Mouse (Mus musculus) adrenal gland, postnatal 36 days (tissue): Measurements from ENCODE around the gene Gramd1b. TPM values are rescaled to one million over a fixed set of nuclear protein-coding genes. Genes with fewer than 3 reads are reported as not detected.

Source experiments
- DNase-seq, 2 experiments: peaks; one replicate each; pipeline ENCODE4 v3.0.0; 2021; ENCODE audit warnings: mixed read lengths in 1 of 2
- total RNA-seq, 2 experiments: library from RNA; stranded (reverse); gene quantifications; 2 replicates each; pipeline ENCODE4 v1.2.3; 2021

Gramd1b gene
- total RNA-seq, 2 experiments from 2014 or later, result 613 to 822 TPM

DNA sequence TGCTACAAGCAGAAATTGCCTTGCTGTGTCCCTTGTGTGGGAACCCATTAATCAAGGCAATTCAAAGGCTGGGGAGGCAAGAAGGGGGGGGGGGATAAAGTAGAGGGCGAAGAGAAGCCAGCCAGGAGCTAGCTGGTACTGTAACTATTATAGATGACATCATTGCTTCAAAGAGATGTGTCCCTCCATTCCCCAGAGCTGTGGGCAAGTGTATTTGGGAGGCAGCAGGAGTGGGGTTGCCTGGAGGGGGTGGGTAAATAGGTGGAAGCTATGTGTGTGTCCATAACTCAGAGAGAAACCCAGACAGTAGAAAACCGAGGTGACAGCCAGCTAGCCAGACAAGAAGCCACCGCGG is 262.5 kb downstream of the Gramd1b start:
- DNase-seq, result no peak

DNA sequence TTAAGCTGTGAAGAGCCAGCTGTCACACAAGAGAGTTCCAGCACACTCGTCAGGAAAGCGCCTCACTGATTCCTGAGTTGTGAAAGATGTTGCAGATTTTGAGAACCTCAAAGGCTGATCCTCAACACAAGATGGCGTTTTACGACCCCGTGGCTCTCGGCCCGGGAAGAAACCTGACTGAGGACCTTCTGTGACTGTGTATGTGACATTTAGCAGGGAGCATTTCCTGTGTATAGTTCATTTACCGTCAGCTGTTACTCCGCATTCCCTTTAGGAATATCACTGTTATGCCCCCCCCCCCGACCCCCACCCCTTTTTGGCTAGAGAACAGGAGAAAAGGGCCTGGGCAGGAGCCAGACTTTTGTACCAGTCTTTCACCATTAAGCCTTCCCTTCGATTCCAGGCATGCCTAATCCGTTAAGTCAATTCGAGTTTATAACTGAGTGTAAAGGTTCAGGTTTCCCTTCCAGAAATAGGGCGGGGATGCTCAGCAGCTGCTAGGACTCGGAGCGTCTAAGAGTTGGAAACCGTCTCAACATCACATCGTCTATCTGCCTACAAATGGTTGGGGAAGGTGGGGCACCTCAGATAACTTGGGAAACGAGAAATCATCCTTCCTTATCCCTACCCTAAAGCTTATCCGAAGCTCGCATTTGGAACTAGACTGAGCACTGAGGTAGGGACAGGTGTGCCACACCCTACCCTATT is 263.0 kb downstream of the Gramd1b start:
- no peak for DNase-seq

DNA sequence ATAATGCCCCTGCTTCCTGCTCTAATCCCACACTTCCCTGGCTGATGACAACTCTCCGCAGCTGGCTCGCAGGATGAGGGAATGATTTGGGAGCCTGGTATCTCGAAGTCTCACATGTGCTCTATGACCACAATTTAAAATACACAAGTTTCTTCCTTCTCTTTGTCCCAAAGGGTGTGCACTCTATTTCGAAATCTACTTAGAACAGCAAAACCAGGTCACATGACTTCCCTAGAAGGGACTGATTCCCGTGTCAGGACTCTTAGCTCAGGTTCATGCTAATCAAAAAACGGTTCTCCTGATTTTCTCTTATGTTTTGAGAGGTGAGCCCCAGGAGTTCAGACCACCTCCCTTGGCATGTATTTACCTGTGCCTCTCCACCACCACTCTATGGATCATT is 267.3 kb downstream of the Gramd1b start:
- DNase-seq, result no peak

DNA sequence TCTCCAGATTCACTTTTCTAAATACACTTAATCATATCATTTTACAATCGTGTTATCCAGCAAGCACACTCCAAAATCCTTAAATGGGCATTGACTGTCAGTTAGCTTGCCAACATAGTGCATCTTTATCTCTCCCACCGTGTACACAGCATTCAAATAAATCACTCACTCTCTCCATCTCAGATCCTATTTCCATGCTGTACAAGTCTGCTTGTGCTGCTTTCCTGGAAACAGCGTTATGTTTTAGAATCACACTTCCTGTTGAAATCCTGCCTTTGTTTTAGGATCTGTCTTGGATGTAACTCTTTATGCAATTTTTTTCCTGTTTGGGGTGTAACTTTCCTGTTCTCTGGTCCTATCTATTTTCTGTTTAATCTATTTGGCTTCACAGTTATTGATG is 278.7 kb downstream of the Gramd1b start:
- DNase-seq, result no peak

DNA sequence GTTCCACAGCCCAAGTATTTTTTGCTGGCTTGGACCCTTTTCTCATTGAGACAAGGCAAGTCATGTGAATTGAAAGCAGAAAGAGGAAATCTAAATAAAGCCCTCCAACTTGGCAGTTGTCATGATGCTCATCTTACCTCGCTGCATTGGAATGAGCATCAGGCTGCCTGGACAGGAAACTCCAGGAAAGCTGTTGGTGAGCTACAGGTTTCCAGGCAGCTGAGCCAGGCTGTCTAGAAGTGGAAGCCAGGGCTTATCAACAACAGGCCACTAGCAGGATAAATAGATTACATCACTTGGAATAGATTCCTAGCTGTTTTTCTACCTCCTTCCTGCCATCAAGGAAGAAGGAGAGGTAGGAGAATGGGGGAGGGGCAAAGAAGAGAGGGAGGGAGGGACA is 282.1 kb downstream of the Gramd1b start:
- DNase-seq, result no peak

DNA sequence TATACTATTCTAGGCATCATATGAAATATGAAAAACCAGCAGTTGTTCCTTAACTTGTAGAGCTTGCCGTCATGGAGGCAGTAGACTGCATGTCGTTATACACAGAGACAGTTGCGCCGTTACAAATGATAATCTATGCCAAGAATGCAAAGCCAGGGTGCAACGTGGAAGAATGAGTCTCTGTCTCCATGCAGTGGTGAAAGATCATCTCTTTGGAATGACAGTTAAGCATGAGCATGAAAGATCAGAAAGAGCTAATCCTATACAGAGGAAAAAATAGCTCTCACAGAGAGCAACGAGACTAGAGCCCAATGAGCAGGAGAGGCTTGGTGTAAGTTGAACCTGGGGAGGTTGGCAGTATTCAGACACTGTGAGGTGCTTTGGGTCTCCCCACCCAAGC is 284.5 kb downstream of the Gramd1b start:
- no peak for DNase-seq

DNA sequence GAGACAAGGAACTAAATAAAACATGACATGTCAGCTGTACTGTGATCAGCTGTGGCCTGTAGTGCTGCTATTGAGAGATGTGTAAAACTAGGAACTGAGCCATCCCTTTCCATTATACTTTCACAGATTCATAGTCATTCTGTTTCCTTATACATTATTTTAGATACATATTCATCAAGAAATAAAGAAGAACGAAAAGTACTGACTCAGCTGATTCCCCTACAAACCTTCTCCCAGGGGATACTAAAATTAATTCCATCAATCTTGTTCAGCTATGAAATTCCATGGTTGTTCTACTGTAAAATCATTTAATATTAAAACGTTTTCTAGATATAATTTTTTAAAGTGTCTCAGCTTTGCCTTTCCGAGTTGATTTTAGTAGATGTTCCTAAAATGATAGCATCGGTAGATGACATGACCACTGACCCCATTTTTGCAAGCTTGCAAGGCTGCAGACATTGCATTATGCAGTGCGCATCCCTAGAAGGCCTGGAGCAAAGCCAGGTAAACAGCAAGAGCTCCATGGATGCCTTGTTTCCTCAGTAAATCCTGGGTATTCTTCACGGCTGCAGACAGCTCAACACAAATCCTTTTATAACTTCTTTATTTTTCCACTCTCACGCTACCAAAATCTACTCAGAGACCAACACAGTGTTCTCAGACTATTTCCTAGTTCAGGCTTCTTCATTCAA is 285.1 kb downstream of the Gramd1b start:
- DNase-seq, result no peak

DNA sequence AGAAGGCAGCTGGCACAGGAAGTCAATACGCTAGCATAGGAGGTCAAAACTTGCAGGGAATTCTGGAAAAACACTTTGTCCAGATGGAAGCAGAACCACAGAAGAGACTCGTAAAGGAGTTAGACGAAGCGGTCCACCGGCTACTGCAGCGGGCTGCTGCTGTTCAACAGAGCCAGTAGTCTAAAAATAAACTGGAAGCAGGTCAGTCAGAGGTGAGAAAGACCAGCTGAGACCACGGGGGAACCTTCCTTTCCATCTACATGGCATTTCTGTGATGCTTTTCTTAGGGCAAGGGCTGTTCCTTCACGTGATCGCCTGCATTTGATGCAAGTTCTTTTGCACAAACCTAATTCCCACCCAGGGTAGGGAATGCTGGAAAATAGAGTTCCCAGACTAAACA is 285.7 kb downstream of the Gramd1b start:
- no peak for DNase-seq

Other genes with a start within 250 kb of the Gramd1b start
- gene Gm21915, start 139.2 kb upstream of the Gramd1b start, total RNA-seq, result not detected
- 1 to 10 TPM; 5.2 to 6.9 TPM for gene Clmp, start 154.6 kb upstream of the Gramd1b start, total RNA-seq